Mouse (Mus musculus) kidney, postnatal 0 days (tissue): ENCODE results near the gene Col16a1. TPM values are rescaled to one million over a fixed set of nuclear protein-coding genes. Genes with fewer than 3 reads are reported as not detected.
A peak's percentile ranks its signal among the peaks of the same experiment; 100 is the strongest.

Experiments
- ATAC-seq: fragments of 200-750 bp; cut with Nextera tagmentation; replicated peaks from 2 replicates; pipeline ENCODE4 v1.8.0; 2017; ENCODE audit warnings: low read depth, moderate number of reproducible peaks, moderate TSS enrichment, moderate library complexity; ENCODE audit not compliant: low FRiP score
- DNase-seq: peaks from one replicate; pipeline ENCODE4 v3.0.0-alpha.2; 2016; ENCODE audit warnings: low spot score
- H3K27ac ChIP-seq: fragments of 300-500 bp; sonication (generic); 2 replicates; pipeline ENCODE4 v1.5.1; 2014; ENCODE audit warnings: mild to moderate bottlenecking
- H3K27me3 ChIP-seq: fragments of 300-500 bp; sonication (generic); 2 replicates; pipeline ENCODE4 v1.6.1; 2014; ENCODE audit warnings: low read length, mixed read lengths; ENCODE audit not compliant: insufficient read depth
- H3K36me3 ChIP-seq: fragments of 300-500 bp; sonication (generic); 2 replicates; pipeline ENCODE4 v1.6.1; 2014; ENCODE audit warnings: low read length, mixed read lengths; ENCODE audit not compliant: insufficient read depth
- H3K4me1 ChIP-seq: fragments of 300-500 bp; sonication (generic); replicated peaks from 2 replicates; pipeline ENCODE4 v1.6.1; 2014; ENCODE audit warnings: antibody characterized with exemption, low read length, mixed read lengths; ENCODE audit not compliant: insufficient read depth
- H3K4me2 ChIP-seq: fragments of 300-500 bp; sonication (generic); 2 replicates; pipeline ENCODE4 v1.6.1; 2014; ENCODE audit warnings: mild to moderate bottlenecking, low read length, moderate library complexity, mixed read lengths
- H3K4me3 ChIP-seq: fragments of 300-500 bp; sonication (generic); replicated peaks from 2 replicates; pipeline ENCODE4 v1.5.1; 2014; ENCODE audit warnings: low read depth, low read length
- H3K9ac ChIP-seq: fragments of 300-500 bp; sonication (generic); 2 replicates; pipeline ENCODE4 v1.6.1; 2014; ENCODE audit warnings: low read depth, low read length
- H3K9me3 ChIP-seq: fragments of 300-500 bp; sonication (generic); replicated peaks from 2 replicates; pipeline ENCODE4 v1.6.1; 2016; ENCODE audit warnings: low read length, inconsistent platforms, mixed read lengths
- CTCF ChIP-seq: IDR thresholded peaks from 2 replicates; pipeline ENCODE4 v1.5.1; 2016; ENCODE audit warnings: antibody characterized with exemption, low read depth, mild to moderate bottlenecking, moderate library complexity
- WGBS: fragments of 180-500 bp; shearing (Covaris S2); extraction: QIAGEN DNeasy Blood & Tissue Kit; methylation state at CpG from one replicate; pipeline ENCODE4 v1.1.7; 2014; 5-methylcytosine and 5-hydroxymethylcytosine counted together
- polyA plus RNA-seq: library from polyadenylated mRNA; unstranded; fragments of >200 nt; fragmentation: Nextera tagmentation; extraction: Ambion mirVana; gene quantifications from 2 replicates; pipeline ENCODE4 v1.2.1, GENCODE M21; 2015

Gene Col16a1
- polyA plus RNA-seq, 1 experiment from 2014 or later = 38.6 TPM

DNA sequence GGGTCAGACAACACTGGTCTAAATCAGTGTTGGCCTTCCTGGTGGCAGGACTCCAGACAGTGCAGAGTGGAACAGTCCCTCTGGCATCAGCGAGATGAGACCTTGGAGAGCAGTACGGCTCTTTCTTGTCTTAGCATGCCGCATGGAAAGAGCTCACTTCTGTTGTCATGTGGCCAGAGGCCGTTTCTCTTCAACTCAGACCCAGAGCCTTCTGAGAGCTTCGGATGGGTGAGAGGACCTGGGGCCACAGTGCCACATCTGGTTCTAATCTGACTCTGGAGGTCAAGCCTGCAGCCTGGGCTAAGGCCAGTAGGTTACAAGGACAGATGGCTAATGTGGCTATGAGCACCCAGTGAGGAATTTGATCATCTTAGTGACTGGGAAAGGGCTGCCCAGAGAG lies 78.3 kb downstream of the Col16a1 start:
- WGBS = 80% methylated on average over 5 of the region's 5 CpGs
- no peak for TF ChIP-seq CTCF
- Histone ChIP-seq H3K4me2 (no peak overlapping the region), H3K36me3 (peaks cover 53% of the 10 kb centered on the region), H3K9me3 (no peaks in the 10 kb centered on the region), H3K27me3 (no peaks in the 10 kb centered on the region), H3K27ac (no peak overlapping the region), H3K4me3 (no peak overlapping the region), H3K4me1 (no peaks in the 10 kb centered on the region), H3K9ac (no peak overlapping the region)
- DNase-seq (no peak), ATAC-seq (no peak)

DNA sequence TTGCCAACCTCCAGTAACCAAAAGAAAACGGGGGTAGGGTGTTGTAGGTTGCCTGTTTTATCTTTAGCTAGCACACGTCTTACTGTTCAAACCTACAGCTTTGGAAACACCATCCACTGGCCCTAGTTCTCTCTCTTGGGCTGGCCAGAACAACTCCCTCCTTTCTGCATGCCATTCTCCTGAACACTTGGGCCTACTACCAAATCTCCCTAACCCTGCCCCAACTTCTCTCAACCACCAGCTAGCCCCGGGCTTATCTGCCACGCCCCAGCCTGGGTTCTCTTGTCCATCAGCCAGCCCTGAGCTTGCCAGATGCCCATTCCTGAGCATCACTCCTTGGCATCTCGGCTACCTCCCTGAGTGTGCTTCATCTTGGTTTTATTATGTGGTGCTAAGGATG lies 81.3 kb downstream of the Col16a1 start:
- Histone ChIP-seq H3K27me3 (no peaks in the 10 kb centered on the region), H3K4me3 (no peak overlapping the region), H3K9ac (no peak overlapping the region), H3K9me3 (no peaks in the 10 kb centered on the region), H3K36me3 (peaks cover 29% of the 10 kb centered on the region), H3K4me2 (no peak overlapping the region), H3K27ac (no peak overlapping the region; the same call in 1 of the 2 replicates), H3K4me1 (no peaks in the 10 kb centered on the region)
- ATAC-seq (no peak), DNase-seq (no peak)
- no peak for TF ChIP-seq CTCF
- WGBS = 88% methylated on average over 5 of the region's 5 CpGs

DNA sequence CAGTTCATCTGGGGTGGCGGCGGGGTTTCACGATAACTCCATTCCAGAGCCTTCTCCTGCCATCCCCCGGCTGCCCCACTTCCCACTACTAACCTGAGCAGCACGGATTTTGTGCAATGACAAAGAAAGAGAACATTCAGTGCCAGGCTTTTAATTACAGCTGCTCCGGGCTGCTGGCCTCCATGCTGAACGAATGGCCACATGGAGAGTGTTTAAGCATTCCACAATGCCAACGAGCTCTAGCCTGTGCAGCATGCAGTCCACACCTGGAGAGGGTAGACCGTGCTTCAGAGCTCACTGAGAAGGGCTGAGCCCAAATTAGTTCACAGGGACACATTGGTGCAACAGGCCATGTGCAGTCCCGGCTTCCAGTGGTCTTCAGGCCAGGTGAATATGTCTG lies 82.4 kb downstream of the Col16a1 start:
- no peak for TF ChIP-seq CTCF
- H3K27me3 ChIP-seq = no peaks in the 10 kb centered on the region
- H3K4me3 ChIP-seq = no peak overlapping the region
- no peaks in the 10 kb centered on the region for H3K4me1 ChIP-seq
- no peak overlapping the region for H3K9ac ChIP-seq
- H3K27ac ChIP-seq = peak overlapping the region; percentile 80
- DNase-seq (no peak), ATAC-seq (no peak)
- H3K36me3 ChIP-seq = peaks cover 27% of the 10 kb centered on the region
- no peaks in the 10 kb centered on the region for H3K9me3 ChIP-seq
- no peak overlapping the region for H3K4me2 ChIP-seq
- WGBS = 57% methylated on average over 10 of the region's 10 CpGs

DNA sequence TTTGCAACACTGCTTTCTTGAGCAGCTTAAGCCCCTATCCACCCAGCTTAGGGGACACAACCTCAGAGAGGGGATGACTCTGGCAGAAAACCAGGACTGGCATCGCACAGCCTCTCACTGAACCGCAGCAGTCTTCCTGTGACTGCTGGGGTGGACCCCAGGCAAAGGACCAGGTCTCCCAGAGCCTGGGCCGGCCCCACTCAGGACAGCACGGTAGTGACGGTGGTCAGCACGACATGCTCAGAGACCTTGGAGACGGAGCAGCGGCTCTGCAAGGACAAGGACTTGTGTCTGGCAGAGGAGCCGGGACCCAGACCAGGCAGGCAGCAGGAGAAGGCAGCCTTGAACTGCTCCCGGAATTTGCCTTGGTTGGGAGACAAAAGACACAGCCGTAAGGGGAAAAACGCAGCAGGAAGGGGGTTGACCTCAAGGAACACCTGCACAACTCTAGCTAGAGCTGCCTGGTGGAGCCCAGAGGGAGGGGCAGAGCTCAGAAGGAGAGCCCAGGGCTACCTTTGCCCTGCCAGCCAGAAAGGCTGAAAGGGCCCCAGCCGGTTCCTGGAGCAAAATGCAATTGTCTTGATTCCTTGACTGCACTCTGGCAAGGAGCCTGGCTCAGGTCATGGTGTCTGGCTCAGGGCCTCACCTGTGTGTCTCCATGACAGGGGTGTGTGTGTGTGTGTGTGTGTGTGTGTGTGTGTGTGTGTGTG lies 83.2 kb downstream of the Col16a1 start:
- H3K4me3 ChIP-seq = no peak overlapping the region
- no peak overlapping the region for H3K9ac ChIP-seq
- H3K27me3 ChIP-seq = no peaks in the 10 kb centered on the region
- H3K4me1 ChIP-seq = no peaks in the 10 kb centered on the region
- ATAC-seq (peak; percentile 85), DNase-seq (peak; percentile 22)
- H3K27ac ChIP-seq = peak overlapping the region; percentile 80
- H3K9me3 ChIP-seq = no peaks in the 10 kb centered on the region
- TF ChIP-seq CTCF = no peak
- 51% methylated on average over 13 of the region's 13 CpGs for WGBS
- H3K4me2 ChIP-seq = no peak overlapping the region
- peaks cover 20% of the 10 kb centered on the region for H3K36me3 ChIP-seq

DNA sequence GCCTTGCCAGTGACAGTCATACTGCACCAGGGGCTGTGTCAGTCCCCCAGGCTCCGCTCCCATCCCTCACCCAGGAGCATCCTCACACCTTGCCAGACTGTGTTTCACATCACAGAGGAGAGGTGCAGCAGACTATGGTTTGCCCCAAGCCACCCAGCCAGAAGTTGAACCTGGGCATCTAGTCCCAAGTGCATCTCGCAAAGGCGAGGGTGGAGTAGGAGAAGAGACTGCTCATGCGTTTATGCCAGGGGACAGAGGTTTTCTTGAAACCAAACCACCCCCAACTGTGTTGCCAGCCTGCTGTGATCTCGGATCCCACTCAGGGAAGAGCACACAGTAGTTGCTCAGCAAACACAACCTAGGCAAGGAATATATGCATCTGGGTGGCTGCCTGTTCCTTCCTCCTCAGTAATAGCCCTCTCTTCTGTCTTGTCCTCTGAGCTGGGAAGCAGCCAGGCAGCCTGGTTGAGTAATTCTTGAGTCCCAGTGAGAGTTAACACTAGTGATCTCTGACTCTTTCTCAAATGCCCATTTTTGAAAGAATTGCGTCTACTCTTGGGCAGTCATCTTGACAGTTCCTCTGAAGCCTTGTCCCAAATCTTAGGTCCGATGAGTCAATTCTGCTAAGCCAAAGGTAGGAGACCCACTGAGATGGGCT lies 83.9 kb downstream of the Col16a1 start:
- peak; percentile 9; the same call in 1 of the 2 replicates for ATAC-seq
- 84% methylated on average over 7 of the region's 7 CpGs for WGBS
- H3K27ac ChIP-seq = no peak overlapping the region
- H3K27me3 ChIP-seq = no peaks in the 10 kb centered on the region
- no peak for DNase-seq
- H3K36me3 ChIP-seq = peaks cover 12% of the 10 kb centered on the region
- H3K9ac ChIP-seq = no peak overlapping the region
- H3K4me3 ChIP-seq = no peak overlapping the region
- no peaks in the 10 kb centered on the region for H3K4me1 ChIP-seq
- no peaks in the 10 kb centered on the region for H3K9me3 ChIP-seq
- no peak for TF ChIP-seq CTCF
- no peak overlapping the region for H3K4me2 ChIP-seq

DNA sequence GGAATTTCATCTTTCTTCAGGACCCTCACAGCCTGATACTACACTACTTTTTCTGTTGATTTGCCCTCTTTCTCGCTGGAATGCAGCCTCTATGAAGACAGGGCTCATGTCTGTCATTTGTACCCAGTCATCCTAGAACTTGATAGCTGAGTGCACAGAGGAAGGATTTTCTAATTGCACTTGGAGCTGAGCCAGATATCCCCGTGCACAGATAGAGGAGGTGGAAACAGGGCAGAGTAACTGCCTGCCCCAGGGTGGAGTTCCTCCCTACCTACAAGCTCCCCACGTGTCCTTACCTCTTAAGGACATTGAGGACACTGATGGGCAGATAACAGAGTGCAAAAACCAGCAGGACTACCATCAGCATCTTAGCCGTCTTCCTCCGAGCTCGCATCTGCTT lies 85.8 kb downstream of the Col16a1 start:
- H3K4me2 ChIP-seq = no peak overlapping the region
- no peak for ATAC-seq
- no peak for DNase-seq
- no peak overlapping the region for H3K27ac ChIP-seq
- no peak for TF ChIP-seq CTCF
- H3K4me3 ChIP-seq = no peak overlapping the region
- H3K9ac ChIP-seq = no peak overlapping the region
- no peaks in the 10 kb centered on the region for H3K36me3 ChIP-seq
- no peaks in the 10 kb centered on the region; the same call in 1 of the 2 replicates for H3K27me3 ChIP-seq
- H3K4me1 ChIP-seq = no peaks in the 10 kb centered on the region
- 50% methylated on average over 6 of the region's 6 CpGs for WGBS
- no peaks in the 10 kb centered on the region for H3K9me3 ChIP-seq
